In the genomic region with DNA sequence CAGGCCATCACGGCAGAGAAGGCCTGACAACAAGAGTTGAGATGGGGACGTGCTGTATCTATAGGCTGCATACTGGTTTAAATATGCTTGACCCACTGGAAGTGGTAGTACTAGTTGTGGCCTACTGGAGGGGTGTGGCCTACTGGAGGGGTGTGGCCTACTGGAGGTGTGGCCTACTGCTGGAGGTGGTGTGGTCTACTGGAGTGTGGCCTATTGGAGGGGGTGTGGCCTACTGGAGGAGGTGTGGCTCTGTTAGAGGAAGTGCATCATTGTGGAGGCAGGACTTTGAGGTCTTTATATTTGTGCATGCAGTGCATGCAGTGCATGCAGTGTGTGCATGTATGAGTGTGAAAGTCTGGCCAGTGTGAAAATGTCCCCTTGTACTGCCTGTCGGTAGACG, we compare ENCODE assay signal across 17 mouse cellular contexts. TPM values are rescaled to one million over a fixed set of nuclear protein-coding genes. Genes with fewer than 3 reads are reported as not detected.
DNase-seq lines count a peak whose midpoint lies in the region; ATAC-seq and TF ChIP-seq lines count a peak whose summit lies in the region.
"Had no signal": no experiment of that assay in that cellular context is flagged by ENCODE, and none has a peak within 500 bp of the region (broad histone marks: within the 10 kb centered on the region; RNA-seq: fewer than 3 reads in every experiment).

No protein-coding gene starts in this region.

- no peak for TF ChIP-seq CTCF in midbrain, postnatal 0 days (IDR thresholded peaks at IDR 0.05)

- over 99% methylated on average over 4 of the region's 4 CpGs for WGBS in hindbrain, embryonic 13.5 days
- 92% methylated on average over 4 of the region's 4 CpGs for WGBS in midbrain, postnatal 0 days
- 95% methylated on average over 4 of the region's 4 CpGs for WGBS in forebrain, embryonic 12.5 days

- H3K4me1 ChIP-seq in hindbrain, embryonic 13.5 days (replicated peaks), result peaks cover 5% of the 10 kb centered on the region; the same call in 1 of the 2 replicates
- H3K4me1 ChIP-seq in midbrain, postnatal 0 days (ENCODE audit: insufficient read depth, low read length), result no peaks in the 10 kb centered on the region
- no peaks in the 10 kb centered on the region for H3K4me1 ChIP-seq in forebrain, embryonic 12.5 days
- H3K4me1 ChIP-seq: forebrain, embryonic 13.5 days; liver, embryonic 15.5 days had no signal

- no peak for ATAC-seq in CD4-positive, CD25-positive, alpha-beta regulatory T cell, adult 4 months
- no peak for ATAC-seq in hindbrain, embryonic 13.5 days (ENCODE audit: low FRiP score)
- ATAC-seq in midbrain, postnatal 0 days (ENCODE audit: low FRiP score), result no peak
- no peak for ATAC-seq in forebrain, embryonic 12.5 days (ENCODE audit: low FRiP score)
- ATAC-seq: forebrain, embryonic 13.5 days had no signal

- H3K27ac ChIP-seq in hindbrain, embryonic 13.5 days, result no peak overlapping the region
- no peak overlapping the region for H3K27ac ChIP-seq in midbrain, postnatal 0 days (ENCODE audit: low read depth, low read length)
- no peak overlapping the region for H3K27ac ChIP-seq in forebrain, embryonic 12.5 days
- H3K27ac ChIP-seq: embryonic facial prominence, embryonic 12.5 days; forebrain, embryonic 13.5 days; limb, embryonic 10.5 days; liver, embryonic 15.5 days had no signal

- H3K27me3 ChIP-seq in hindbrain, embryonic 13.5 days, result no peaks in the 10 kb centered on the region
- no peaks in the 10 kb centered on the region for H3K27me3 ChIP-seq in midbrain, postnatal 0 days (ENCODE audit: insufficient read depth, low read length)
- 0 out of 2 replicates have a peak, but pooled peaks cover 6% of the 10 kb centered on the region for H3K27me3 ChIP-seq in forebrain, embryonic 12.5 days
- H3K27me3 ChIP-seq: embryonic facial prominence, embryonic 12.5 days; liver, embryonic 15.5 days had no signal

- no peak overlapping the region for H3K9ac ChIP-seq in hindbrain, embryonic 13.5 days
- H3K9ac ChIP-seq in midbrain, postnatal 0 days (replicated peaks; ENCODE audit: low read length, poor library complexity, severe bottlenecking), result no peak overlapping the region
- no peak overlapping the region for H3K9ac ChIP-seq in forebrain, embryonic 12.5 days
- H3K9ac ChIP-seq: embryonic facial prominence, embryonic 12.5 days; forebrain, embryonic 13.5 days; liver, embryonic 15.5 days had no signal

- H3K4me2 ChIP-seq in hindbrain, embryonic 13.5 days, result no peak overlapping the region
- no peak overlapping the region for H3K4me2 ChIP-seq in midbrain, postnatal 0 days (ENCODE audit: low read depth, low read length, poor library complexity, severe bottlenecking)
- no peak overlapping the region for H3K4me2 ChIP-seq in forebrain, embryonic 12.5 days
- H3K4me2 ChIP-seq: embryonic facial prominence, embryonic 12.5 days; forebrain, embryonic 13.5 days; liver, embryonic 15.5 days had no signal

- no peak overlapping the region for H3K4me3 ChIP-seq in hindbrain, embryonic 13.5 days
- H3K4me3 ChIP-seq in midbrain, postnatal 0 days (ENCODE audit: low read depth, low read length), result no peak overlapping the region
- no peak overlapping the region for H3K4me3 ChIP-seq in forebrain, embryonic 12.5 days (replicated peaks)
- H3K4me3 ChIP-seq: embryonic facial prominence, embryonic 12.5 days; forebrain, embryonic 13.5 days; limb, embryonic 10.5 days; liver, embryonic 15.5 days had no signal

- peak; percentile 26 for DNase-seq in CD4-positive, CD25-positive, alpha-beta regulatory T cell, adult 2 months (ENCODE audit: low read depth, low spot score)
- DNase-seq in B cell, adult 2 months, result peak; percentile 41 to 45
- DNase-seq in ZHBTc4 (ENCODE audit: low read depth, low spot score), result peak; percentile 84
- DNase-seq in natural killer cell, adult 2 months (ENCODE audit: low spot score in 2 of 2), result peak; percentile 16 to 25
- DNase-seq in midbrain, postnatal 0 days (ENCODE audit: low spot score), result no peak
- DNase-seq: cerebellum, adult 11-12 months; lung, postnatal 36 days; midbrain, embryonic 14.5 days; right cerebral cortex, postnatal 25 days; thymus, adult 18-20 months had no signal

- H3K9me3 ChIP-seq in hindbrain, embryonic 13.5 days, result peaks cover 7% of the 10 kb centered on the region; the same call in 1 of the 2 replicates
- no peaks in the 10 kb centered on the region for H3K9me3 ChIP-seq in midbrain, postnatal 0 days (ENCODE audit: low read length)
- H3K9me3 ChIP-seq in forebrain, embryonic 12.5 days, result peaks cover 4% of the 10 kb centered on the region; the same call in 1 of the 2 replicates
- H3K9me3 ChIP-seq: embryonic facial prominence, embryonic 12.5 days; limb, embryonic 10.5 days; liver, embryonic 15.5 days had no signal

- no peaks in the 10 kb centered on the region for H3K36me3 ChIP-seq in hindbrain, embryonic 13.5 days
- no peaks in the 10 kb centered on the region for H3K36me3 ChIP-seq in midbrain, postnatal 0 days (ENCODE audit: insufficient read depth, low read length)
- H3K36me3 ChIP-seq in forebrain, embryonic 12.5 days (replicated peaks), result no peaks in the 10 kb centered on the region
- H3K36me3 ChIP-seq: embryonic facial prominence, embryonic 12.5 days; liver, embryonic 15.5 days had no signal

RNA-seq across cellular contexts. Expression of gene Ets2, which starts 45.3 kb away (rescaled TPM):
- polyA plus RNA-seq in CD4-positive, CD25-positive, alpha-beta regulatory T cell, adult 4 months (2017; shearing (Covaris generic)), result 1 to 10 TPM; 4.2 to 4.3 TPM
- 20.6 and 22.2 TPM in 2 replicates for polyA plus RNA-seq in hindbrain, embryonic 13.5 days (2015; fragmentation: Nextera tagmentation; extraction: Ambion mirVana)
- total RNA-seq in midbrain, postnatal 0 days (2014; rRNA removed), result 19.0 and 21.9 TPM in 2 replicates
- 15.9 and 16.5 TPM in 2 replicates for polyA plus RNA-seq in midbrain, postnatal 0 days (2015; fragmentation: Nextera tagmentation; extraction: Ambion mirVana)
- 15.4 and 17.2 TPM in 2 replicates for polyA plus RNA-seq in forebrain, embryonic 12.5 days (2016; fragmentation: Nextera tagmentation; extraction: Ambion mirVana)
